Mouse (Mus musculus): ENCODE measurements around the gene H2al1c. TPM values are rescaled to one million over a fixed set of nuclear protein-coding genes. Genes with fewer than 3 reads are reported as not detected.
"Not testable (repeated sequence)": the region's sequence is repeated elsewhere in the genome, so short reads cannot be mapped to it uniquely, and the experiment has no call there.

The H2al1c gene
- total and polyA plus RNA-seq, 2 experiments from 2014 or later = not detected

DNA sequence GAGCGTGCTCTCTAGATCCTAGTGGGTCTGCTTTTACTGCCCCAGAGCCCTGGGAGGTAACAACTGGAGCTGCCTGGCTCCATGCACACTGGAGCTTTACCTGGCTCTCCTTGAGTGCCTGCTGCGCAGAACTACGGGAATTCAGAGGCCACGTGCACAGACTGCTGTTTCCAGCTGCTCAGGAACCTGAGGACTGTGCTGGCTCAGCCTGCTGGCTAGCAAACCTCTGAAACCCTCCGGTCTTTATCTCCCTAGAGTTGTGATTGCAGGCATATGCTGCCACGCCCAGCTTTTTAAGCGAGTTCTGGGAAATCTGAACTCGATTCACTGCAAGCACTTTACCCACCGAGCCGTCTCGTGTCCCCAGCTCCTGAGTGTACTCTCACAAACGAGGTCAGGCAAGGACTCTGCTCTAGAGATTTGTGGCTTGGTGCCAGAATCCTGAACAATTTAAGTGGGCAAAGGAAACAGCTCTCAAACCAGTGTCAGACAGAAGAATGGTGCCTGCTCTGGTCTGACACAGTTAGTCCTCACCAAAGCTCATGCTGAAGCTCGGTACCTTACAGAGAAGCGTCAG lies 17.1 kb upstream of the H2al1c start:
- Histone ChIP-seq H3K27me3 (ENCODE audit: insufficient read depth, low read length) (no peaks in the 10 kb centered on the region), H3K9me3 (ENCODE audit: low read length) (no peaks in the 10 kb centered on the region), H3K4me1 (ENCODE audit: insufficient read depth) (no peaks in the 10 kb centered on the region), H3K4me3 (ENCODE audit: low read depth, low read length) (no peak overlapping the region), H3K27ac (ENCODE audit: low read depth, low read length) (no peak overlapping the region), H3K4me2 (ENCODE audit: low read depth) (no peak overlapping the region), H3K9ac (no peak overlapping the region), H3K36me3 (ENCODE audit: insufficient read depth) (no peaks in the 10 kb centered on the region)
- ATAC-seq (no peak), DNase-seq (no peak)
- WGBS = 75% methylated on average over 14 of the region's 14 CpGs
- TF ChIP-seq CTCF (IDR thresholded peaks at IDR 0.05; ENCODE audit: low read depth) = no peak

DNA sequence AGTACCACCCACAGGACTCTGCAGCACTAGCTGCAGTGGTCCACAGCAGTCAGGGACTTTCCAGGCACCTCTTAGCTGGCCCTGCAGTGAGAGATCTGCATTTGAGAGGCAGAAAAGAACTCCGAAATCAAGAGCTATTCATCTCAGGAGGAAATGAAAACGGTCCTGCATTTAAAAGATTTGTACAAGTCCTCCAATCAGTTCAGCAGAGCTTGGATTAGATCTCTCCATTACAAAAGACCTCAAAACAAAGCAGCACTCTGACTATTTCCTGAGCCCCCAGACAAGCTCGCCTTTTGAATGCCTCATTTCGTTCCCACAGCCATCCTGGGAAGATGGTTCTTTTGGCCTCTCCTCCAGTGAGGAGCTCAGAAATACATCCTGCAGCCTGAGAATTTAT lies 16.2 kb upstream of the H2al1c start:
- H3K9me3 ChIP-seq (ENCODE audit: low read length) = no peaks in the 10 kb centered on the region
- no peak for ATAC-seq
- WGBS = 41% methylated on average over 4 of the region's 4 CpGs
- no peaks in the 10 kb centered on the region for H3K27me3 ChIP-seq (ENCODE audit: insufficient read depth, low read length)
- no peak overlapping the region for H3K4me2 ChIP-seq (ENCODE audit: low read depth)
- no peak overlapping the region for H3K4me3 ChIP-seq (ENCODE audit: low read depth, low read length)
- H3K4me1 ChIP-seq (ENCODE audit: insufficient read depth) = no peaks in the 10 kb centered on the region
- H3K27ac ChIP-seq (ENCODE audit: low read depth, low read length) = no peak overlapping the region
- no peak for TF ChIP-seq CTCF (IDR thresholded peaks at IDR 0.05; ENCODE audit: low read depth)
- H3K9ac ChIP-seq = no peak overlapping the region
- no peak for DNase-seq
- no peaks in the 10 kb centered on the region for H3K36me3 ChIP-seq (ENCODE audit: insufficient read depth)

DNA sequence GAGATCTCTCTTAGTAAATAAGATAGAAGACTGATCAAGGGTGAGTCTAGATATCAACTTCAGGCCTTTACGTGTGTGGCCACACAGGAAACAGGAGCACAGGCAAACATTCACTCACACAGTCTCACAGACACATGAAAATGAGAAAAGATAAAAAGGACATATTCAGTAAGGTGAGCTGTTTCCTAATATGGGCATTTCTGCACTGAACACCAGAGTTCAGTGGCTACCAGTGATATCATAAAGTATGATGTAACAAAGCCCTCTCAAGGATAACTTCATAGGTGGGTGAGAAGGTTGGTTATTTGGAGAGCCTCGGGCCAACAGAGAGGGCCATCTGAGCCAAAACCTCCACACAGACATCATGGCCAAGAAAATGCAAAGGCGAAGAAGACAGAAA lies 6.5 kb upstream of the H2al1c start, which contains the start of gene H2al1a:
H2al1a (plus strand) TSS at position 301 of the 400 bp plus-strand sequence.
- not testable (repeated sequence) for H3K36me3 ChIP-seq (ENCODE audit: insufficient read depth); H3K27ac ChIP-seq (ENCODE audit: low read depth, low read length); H3K4me3 ChIP-seq (ENCODE audit: low read depth, low read length); H3K9ac ChIP-seq; DNase-seq; H3K27me3 ChIP-seq (ENCODE audit: insufficient read depth, low read length); H3K4me2 ChIP-seq (ENCODE audit: low read depth); H3K9me3 ChIP-seq (ENCODE audit: low read length); ATAC-seq; H3K4me1 ChIP-seq (ENCODE audit: insufficient read depth)
- no CpG with 5 or more reads among the region's 3 CpGs for WGBS

DNA sequence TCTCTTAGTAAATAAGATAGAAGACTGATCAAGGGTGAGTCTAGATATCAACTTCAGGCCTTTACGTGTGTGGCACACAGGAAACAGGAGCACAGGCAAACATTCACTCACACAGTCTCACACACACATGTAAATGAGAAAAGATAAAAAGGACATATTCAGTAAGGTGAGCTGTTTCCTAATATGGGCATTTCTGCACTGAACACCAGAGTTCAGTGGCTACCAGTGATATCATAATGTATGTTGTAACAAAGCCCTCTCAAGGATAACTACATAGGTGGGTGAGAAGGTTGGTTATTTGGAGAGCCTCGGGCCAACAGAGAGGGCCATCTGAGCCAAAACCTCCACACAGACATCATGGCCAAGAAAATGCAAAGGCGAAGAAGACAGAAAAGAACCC lies 3.3 kb upstream of the H2al1c start, which contains the start of gene H2al1b:
H2al1b (plus strand) TSS at position 301 of the 400 bp plus-strand sequence.
- not testable (repeated sequence) for ATAC-seq; H3K9me3 ChIP-seq (ENCODE audit: low read length); H3K9ac ChIP-seq; H3K36me3 ChIP-seq (ENCODE audit: insufficient read depth); H3K4me3 ChIP-seq (ENCODE audit: low read depth, low read length); H3K27ac ChIP-seq (ENCODE audit: low read depth, low read length); H3K4me2 ChIP-seq (ENCODE audit: low read depth); H3K4me1 ChIP-seq (ENCODE audit: insufficient read depth); H3K27me3 ChIP-seq (ENCODE audit: insufficient read depth, low read length); DNase-seq
- WGBS = 90% methylated on average over 1 of the region's 3 CpGs

DNA sequence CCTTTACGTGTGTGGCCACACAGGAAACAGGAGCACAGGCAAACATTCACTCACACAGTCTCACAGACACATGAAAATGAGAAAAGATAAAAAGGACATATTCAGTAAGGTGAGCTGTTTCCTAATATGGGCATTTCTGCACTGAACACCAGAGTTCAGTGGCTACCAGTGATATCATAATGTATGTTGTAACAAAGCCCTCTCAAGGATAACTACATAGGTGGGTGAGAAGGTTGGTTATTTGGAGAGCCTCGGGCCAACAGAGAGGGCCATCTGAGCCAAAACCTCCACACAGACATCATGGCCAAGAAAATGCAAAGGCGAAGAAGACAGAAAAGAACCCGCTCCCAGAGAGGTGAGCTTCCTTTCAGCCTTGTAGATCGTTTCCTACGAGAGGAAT lies 3.1 kb downstream of the H2al1c start, which contains the start of gene H2al1d:
H2al1d (plus strand) TSS at position 301 of the 400 bp plus-strand sequence.
- not testable (repeated sequence) for DNase-seq; H3K9me3 ChIP-seq (ENCODE audit: low read length); H3K4me3 ChIP-seq (ENCODE audit: low read depth, low read length); H3K9ac ChIP-seq; H3K36me3 ChIP-seq (ENCODE audit: insufficient read depth); H3K4me2 ChIP-seq (ENCODE audit: low read depth); H3K27me3 ChIP-seq (ENCODE audit: insufficient read depth, low read length); H3K27ac ChIP-seq (ENCODE audit: low read depth, low read length); ATAC-seq; H3K4me1 ChIP-seq (ENCODE audit: insufficient read depth)
- WGBS = no CpG with 5 or more reads among the region's 6 CpGs

DNA sequence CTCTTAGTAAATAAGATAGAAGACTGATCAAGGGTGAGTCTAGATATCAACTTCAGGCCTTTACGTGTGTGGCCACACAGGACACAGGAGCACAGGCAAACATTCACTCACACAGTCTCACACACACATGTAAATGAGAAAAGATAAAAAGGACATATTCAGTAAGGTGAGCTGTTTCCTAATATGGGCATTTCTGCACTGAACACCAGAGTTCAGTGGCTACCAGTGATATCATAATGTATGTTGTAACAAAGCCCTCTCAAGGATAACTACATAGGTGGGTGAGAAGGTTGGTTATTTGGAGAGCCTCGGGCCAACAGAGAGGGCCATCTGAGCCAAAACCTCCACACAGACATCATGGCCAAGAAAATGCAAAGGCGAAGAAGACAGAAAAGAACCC lies 6.2 kb downstream of the H2al1c start, which contains the start of gene H2al1e:
H2al1e (plus strand) TSS at position 301 of the 400 bp plus-strand sequence.
- not testable (repeated sequence) for H3K27ac ChIP-seq (ENCODE audit: low read depth, low read length); H3K27me3 ChIP-seq (ENCODE audit: insufficient read depth, low read length); H3K4me2 ChIP-seq (ENCODE audit: low read depth); H3K9ac ChIP-seq; ATAC-seq; H3K36me3 ChIP-seq (ENCODE audit: insufficient read depth); H3K4me3 ChIP-seq (ENCODE audit: low read depth, low read length); H3K4me1 ChIP-seq (ENCODE audit: insufficient read depth); DNase-seq; H3K9me3 ChIP-seq (ENCODE audit: low read length)
- no CpG with 5 or more reads among the region's 3 CpGs for WGBS

DNA sequence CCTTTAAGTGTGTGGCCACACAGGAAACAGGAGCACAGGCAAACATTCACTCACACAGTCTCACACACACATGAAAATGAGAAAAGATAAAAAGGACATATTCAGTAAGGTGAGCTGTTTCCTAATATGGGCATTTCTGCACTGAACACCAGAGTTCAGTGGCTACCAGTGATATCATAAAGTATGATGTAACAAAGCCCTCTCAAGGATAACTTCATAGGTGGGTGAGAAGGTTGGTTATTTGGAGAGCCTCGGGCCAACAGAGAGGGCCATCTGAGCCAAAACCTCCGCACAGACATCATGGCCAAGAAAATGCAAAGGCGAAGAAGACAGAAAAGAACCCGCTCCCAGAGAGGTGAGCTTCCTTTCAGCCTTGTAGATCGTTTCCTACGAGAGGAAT lies 9.4 kb downstream of the H2al1c start, which contains the start of gene H2al1f:
H2al1f (plus strand) TSS at position 301 of the 400 bp plus-strand sequence.
- ATAC-seq; H3K9me3 ChIP-seq (ENCODE audit: low read length); H3K4me3 ChIP-seq (ENCODE audit: low read depth, low read length): not testable (repeated sequence)

DNA sequence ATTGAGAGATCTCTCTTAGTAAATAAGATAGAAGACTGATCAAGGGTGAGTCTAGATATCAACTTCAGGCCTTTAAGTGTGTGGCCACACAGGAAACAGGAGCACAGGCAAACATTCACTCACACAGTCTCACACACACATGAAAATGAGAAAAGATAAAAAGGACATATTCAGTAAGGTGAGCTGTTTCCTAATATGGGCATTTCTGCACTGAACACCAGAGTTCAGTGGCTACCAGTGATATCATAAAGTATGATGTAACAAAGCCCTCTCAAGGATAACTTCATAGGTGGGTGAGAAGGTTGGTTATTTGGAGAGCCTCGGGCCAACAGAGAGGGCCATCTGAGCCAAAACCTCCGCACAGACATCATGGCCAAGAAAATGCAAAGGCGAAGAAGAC lies 12.5 kb downstream of the H2al1c start, which contains the start of gene H2al1g:
H2al1g (plus strand) TSS at position 301 of the 400 bp plus-strand sequence.
- not testable (repeated sequence) for H3K36me3 ChIP-seq (ENCODE audit: insufficient read depth); H3K9ac ChIP-seq; H3K4me2 ChIP-seq (ENCODE audit: low read depth); H3K9me3 ChIP-seq (ENCODE audit: low read length); H3K27ac ChIP-seq (ENCODE audit: low read depth, low read length); ATAC-seq; H3K4me1 ChIP-seq (ENCODE audit: insufficient read depth); H3K4me3 ChIP-seq (ENCODE audit: low read depth, low read length); DNase-seq; H3K27me3 ChIP-seq (ENCODE audit: insufficient read depth, low read length)
- WGBS = no CpG with 5 or more reads among the region's 3 CpGs

More for the DNA sequence above, 9.4 kb downstream of the H2al1c start, which contains the start of gene H2al1f:
- H3K4me1 ChIP-seq (ENCODE audit: insufficient read depth); H3K27ac ChIP-seq (ENCODE audit: low read depth, low read length); H3K4me2 ChIP-seq (ENCODE audit: low read depth); H3K9ac ChIP-seq; H3K36me3 ChIP-seq (ENCODE audit: insufficient read depth); DNase-seq; H3K27me3 ChIP-seq (ENCODE audit: insufficient read depth, low read length): not testable (repeated sequence)
- no CpG with 5 or more reads among the region's 6 CpGs for WGBS

DNA sequence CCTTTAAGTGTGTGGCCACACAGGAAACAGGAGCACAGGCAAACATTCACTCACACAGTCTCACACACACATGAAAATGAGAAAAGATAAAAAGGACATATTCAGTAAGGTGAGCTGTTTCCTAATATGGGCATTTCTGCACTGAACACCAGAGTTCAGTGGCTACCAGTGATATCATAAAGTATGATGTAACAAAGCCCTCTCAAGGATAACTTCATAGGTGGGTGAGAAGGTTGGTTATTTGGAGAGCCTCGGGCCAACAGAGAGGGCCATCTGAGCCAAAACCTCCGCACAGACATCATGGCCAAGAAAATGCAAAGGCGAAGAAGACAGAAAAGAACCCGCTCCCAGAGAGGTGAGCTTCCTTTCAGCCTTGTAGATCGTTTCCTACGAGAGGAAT lies 15.7 kb downstream of the H2al1c start, which contains the start of gene H2al1h:
H2al1h (plus strand) TSS at position 301 of the 400 bp plus-strand sequence.
- H3K27me3 ChIP-seq (ENCODE audit: insufficient read depth, low read length); H3K9me3 ChIP-seq (ENCODE audit: low read length); H3K4me3 ChIP-seq (ENCODE audit: low read depth, low read length); H3K27ac ChIP-seq (ENCODE audit: low read depth, low read length); DNase-seq; ATAC-seq; H3K4me1 ChIP-seq (ENCODE audit: insufficient read depth); H3K36me3 ChIP-seq (ENCODE audit: insufficient read depth); H3K4me2 ChIP-seq (ENCODE audit: low read depth); H3K9ac ChIP-seq: not testable (repeated sequence)
- WGBS = no CpG with 5 or more reads among the region's 6 CpGs

DNA sequence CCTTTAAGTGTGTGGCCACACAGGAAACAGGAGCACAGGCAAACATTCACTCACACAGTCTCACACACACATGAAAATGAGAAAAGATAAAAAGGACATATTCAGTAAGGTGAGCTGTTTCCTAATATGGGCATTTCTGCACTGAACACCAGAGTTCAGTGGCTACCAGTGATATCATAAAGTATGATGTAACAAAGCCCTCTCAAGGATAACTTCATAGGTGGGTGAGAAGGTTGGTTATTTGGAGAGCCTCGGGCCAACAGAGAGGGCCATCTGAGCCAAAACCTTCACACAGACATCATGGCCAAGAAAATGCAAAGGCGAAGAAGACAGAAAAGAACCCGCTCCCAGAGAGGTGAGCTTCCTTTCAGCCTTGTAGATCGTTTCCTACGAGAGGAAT lies 18.9 kb downstream of the H2al1c start, which contains the start of gene H2al1i:
H2al1i (plus strand) TSS at position 301 of the 400 bp plus-strand sequence.
- not testable (repeated sequence) for H3K4me1 ChIP-seq (ENCODE audit: insufficient read depth); DNase-seq; H3K36me3 ChIP-seq (ENCODE audit: insufficient read depth); H3K27me3 ChIP-seq (ENCODE audit: insufficient read depth, low read length); H3K9me3 ChIP-seq (ENCODE audit: low read length); H3K9ac ChIP-seq; H3K4me3 ChIP-seq (ENCODE audit: low read depth, low read length); H3K27ac ChIP-seq (ENCODE audit: low read depth, low read length); H3K4me2 ChIP-seq (ENCODE audit: low read depth); ATAC-seq
- WGBS = 93% methylated on average over 3 of the region's 5 CpGs

Data from forebrain, postnatal 0 days (tissue).